Mouse (Mus musculus) lung, postnatal 14 days (tissue): Measurements from ENCODE around the gene Pde8b.
A peak's percentile ranks its signal among the peaks of the same experiment; 100 is the strongest.

Experiments
- DNase-seq: peaks from one replicate; pipeline ENCODE4 v3.0.0; 2021

Gene Pde8b

DNA sequence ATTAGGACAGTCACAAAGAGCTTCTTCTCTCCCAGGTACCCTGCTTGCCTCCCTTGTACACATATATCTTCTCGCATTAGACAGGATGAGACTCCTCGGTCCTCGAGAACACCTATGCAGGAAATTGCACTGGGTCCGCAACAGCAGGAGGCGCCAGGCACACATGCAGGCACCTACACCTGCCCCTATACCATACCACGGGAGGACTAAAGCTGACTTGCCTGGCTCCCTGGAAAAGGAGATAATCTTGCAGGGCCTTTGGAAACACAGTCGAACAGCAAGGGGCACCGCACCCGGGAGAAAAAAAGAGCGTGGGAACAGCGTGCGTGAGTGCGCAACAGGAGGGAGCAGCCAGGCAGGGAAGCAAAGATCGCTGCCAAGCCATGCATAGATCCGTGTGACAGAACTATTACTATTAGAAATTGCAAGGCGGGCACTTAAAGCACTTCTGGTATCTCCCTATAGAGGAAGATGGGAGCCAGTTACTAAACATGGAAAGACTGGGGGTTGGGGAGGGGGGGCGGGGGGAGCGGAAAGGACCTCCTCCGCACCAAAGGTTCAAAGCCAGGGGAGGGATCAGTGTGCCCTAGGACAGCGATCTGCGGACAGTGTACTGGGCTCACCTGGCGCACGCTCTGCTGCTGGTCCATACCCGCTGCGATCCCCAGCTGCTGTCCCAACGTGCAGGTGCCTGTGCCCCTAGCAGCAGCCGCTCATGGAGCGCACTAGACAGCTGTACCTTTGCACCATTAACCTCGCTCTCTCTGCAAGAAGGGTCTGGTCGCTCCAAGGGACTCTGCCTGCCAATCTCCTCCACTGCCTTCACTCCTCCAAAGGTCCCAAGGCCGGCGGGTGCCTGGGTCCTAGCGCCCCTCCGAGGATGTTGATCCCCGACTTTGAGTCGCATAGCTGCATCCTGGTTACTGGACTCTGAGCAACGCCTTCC is at the start of gene Pde8b:
Gene Pde8b, minus strand, starts transcription at position 826 of the 946 bp plus-strand sequence.
- DNase-seq, result no peak

DNA sequence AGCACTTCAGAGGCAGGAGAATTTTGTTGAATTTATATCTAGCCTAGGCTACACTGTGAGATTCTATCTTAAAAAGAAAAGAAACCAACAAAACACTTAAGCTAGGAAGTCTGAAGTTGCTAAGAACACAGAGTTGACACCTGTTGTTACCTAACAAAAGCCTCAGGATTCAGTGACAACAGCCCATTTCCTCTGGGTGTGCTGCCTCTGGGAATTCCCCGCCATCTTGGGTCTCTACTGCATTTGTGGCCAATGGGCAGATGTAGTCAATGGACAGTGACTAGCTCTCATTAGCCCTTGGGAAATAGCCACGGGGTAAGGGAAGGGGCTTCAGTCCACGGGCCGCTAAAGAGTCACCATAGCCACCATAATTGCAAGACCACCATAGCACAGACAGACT is 41.8 kb upstream of the Pde8b start:
- no peak for DNase-seq

GRCm38 (mm10) chr13:95288027-95288426 is 37.9 kb upstream of the Pde8b start:
- DNase-seq, result no peak

GRCm38 (mm10) chr13:95286989-95287388 is 36.9 kb upstream of the Pde8b start:
- DNase-seq, result peak; percentile 76

GRCm38 (mm10) chr13:95281740-95282673 is 31.9 kb upstream of the Pde8b start:
- DNase-seq, result no peak

DNA sequence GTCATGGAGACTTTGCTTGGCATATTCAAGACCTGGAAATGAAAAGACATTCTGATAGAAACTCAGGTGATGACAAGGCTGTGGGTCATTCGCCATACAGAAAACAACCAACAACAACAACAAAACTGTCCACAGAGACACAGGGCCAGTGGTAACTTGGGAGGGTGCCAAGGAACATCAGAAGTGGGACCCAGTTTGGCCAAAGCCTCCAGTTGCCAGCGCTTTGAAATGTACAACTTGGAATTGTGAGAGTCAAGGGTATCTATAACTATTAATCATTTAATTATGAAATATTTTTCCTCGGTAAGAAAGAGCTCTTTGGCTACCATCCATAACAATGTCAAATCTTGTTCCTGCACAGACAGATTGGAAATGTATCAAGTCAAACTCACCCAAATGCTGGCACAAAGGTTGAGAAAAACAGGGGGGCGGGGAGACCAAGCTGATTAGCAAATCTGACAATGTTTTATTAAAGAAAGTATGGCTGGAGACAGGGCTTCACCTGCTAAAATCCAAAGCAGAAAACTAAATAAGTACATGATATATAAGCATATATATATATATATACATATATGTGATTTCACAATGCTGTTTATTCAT is 28.4 kb upstream of the Pde8b start:
- no peak for DNase-seq

DNA sequence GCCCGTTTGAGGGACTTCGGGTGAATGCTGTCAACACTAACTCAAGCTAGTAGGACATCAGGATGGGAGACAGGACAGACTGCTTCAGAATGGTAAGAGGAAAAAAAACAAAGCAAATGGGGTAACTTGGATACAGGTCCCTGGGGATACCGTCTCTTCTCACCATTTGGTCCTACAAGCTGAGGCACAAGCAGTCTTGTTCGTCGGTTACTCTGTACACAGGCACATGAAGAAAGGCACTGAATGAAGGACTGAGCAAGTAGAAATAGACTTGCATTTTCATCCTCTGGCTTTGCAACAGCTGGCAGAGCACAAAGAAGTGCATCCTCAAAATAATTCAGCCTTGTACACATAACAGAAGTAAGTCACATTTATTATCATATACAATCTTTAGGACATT is 14.6 kb upstream of the Pde8b start:
- no peak for DNase-seq

GRCm38 (mm10) chr13:95260886-95261789 is 11.0 kb upstream of the Pde8b start:
- DNase-seq, result no peak

DNA sequence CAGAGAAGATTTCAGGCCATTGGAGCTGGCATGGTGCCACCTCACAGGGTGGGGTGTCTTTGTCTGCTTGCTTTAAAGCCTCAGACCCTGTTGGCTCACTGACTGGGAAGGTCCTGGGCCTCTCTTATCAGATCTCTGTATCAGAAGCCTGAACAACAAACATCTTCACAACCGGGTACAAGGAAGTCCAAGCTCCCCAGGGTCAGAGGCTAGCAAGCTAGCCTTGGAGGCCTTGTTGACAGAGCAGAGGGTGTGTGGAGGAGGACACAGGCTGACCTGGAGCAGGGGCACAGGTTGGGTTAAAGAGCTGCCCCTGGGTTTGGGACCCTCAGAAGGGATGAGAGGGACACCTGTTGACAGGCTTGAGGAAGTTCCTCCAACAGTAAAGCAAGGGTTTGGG is 10.3 kb upstream of the Pde8b start:
- peak; percentile 16 for DNase-seq

DNA sequence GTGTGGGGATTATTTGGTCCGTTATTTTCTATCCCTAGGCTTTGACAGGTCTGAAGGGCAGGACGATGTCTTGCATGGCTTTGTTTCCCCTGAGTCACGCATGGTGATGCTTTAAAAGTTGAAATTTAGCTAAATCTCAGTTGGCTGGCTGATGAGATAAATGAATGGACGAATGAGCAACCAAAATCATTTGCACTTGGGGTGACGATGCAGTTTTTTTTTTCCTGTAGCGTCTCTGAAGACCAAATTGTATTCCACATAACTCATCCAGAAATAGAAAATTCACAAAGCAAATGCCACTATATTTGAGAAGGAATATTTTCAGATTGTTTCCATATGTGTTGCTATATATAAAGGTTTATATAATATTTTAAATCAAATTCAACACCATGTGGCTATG is 6.9 kb upstream of the Pde8b start:
- DNase-seq, result no peak

- no peak for DNase-seq
Measured at GRCm38 (mm10) chr13:95255083-95255482, 4.9 kb upstream of the Pde8b start.

- DNase-seq, result no peak
Measured at GRCm38 (mm10) chr13:95243026-95243425, 7.1 kb downstream of the Pde8b start.

GRCm38 (mm10) chr13:95237488-95237887 is 12.6 kb downstream of the Pde8b start:
- no peak for DNase-seq

DNA sequence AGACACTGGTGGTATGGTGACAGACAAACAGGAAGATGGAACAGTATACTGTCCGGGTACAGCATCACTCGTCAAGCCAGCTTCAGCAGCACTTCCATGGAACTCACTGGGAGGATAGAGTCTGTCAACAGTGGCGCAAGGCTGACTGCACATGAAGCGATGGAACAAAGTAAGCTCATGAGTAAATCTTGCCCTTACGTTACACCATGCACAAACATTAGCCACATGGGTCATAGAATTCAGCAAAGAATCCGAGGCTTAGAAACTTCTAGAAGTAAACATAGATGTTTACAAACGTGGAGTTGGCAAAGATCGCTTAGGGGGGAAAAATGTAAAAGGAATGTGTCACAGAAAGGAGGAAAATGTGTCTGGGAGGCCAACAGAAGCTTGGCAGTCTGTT is 14.9 kb downstream of the Pde8b start:
- peak; percentile 6 for DNase-seq

- DNase-seq, result no peak
Measured at GRCm38 (mm10) chr13:95231366-95232138, 18.6 kb downstream of the Pde8b start.

DNA sequence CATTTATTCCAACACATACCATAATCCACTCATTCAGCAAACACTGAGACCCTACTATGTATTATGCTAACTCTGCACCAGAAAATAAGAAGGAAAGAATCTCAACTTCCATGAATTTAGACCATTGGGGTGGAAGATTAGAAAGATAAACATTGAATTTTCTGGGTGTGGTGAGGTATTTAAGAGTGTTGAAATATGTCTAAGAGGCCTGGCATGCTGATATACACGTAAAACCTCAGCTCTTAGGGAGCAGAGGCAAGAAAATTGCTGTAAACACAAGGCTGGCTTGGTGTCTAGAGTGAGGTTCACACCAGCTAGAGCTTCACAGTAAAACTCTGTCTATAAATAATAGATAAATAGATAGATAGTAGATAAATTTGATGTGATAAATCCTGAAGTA is 19.8 kb downstream of the Pde8b start:
- DNase-seq, result no peak

GRCm38 (mm10) chr13:95224491-95224890 is 25.6 kb downstream of the Pde8b start:
- no peak for DNase-seq

GRCm38 (mm10) chr13:95223427-95223772 is 26.7 kb downstream of the Pde8b start:
- no peak for DNase-seq

- DNase-seq, result peak; percentile 48
Measured at GRCm38 (mm10) chr13:95222569-95223426, 27.3 kb downstream of the Pde8b start.

DNA sequence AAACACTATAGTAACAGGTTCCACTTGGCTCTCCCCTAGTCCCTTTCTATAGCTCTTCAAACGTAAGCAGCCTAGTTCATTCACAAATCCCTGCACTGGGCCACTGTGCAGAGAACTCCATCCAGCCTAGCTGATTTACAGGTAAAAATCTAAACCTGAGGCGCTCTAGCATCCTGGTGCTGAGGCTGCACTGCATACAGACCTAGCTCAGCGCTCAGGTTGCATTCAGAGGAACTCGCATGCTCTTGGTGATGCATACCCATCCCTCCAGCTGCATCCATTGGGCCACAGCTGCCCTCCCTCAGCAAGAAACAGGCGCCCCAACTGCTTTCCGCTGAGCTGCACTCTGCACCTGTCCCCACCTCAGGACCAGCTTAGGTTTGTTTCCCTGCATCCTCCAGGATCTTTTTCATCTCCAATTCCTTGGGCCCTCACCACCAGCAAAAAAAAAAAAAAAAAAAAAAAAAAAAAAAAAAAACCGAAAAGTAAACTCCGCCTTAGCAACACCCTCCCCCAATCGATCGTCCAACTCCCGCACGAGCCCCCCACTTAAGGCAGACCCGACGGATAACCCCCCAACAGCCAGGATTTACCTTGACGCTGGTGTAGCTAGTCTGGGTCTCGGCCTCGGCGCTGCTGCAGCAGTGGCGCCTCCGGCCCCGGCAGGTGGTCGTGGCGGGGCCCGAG is 28.1 kb downstream of the Pde8b start:
- no peak for DNase-seq
